Mouse (Mus musculus) cortical plate, adult 2 months (tissue): ENCODE results near the gene Hexim2.

Source experiments
- CTCF ChIP-seq: fragments of 200-500 bp; IDR thresholded peaks from 2 replicates; pipeline ENCODE4 v1.5.1; 2011; ENCODE audit warnings: mild to moderate bottlenecking, control low read depth, low read length; ENCODE audit not compliant: insufficient read depth; ENCODE audit errors: extremely low read depth
- POLR2A ChIP-seq: fragments of 200-500 bp; IDR thresholded peaks from 2 replicates; pipeline ENCODE4 v1.6.1; 2011; ENCODE audit warnings: mild to moderate bottlenecking, low read length, control low read depth; ENCODE audit not compliant: insufficient read depth; ENCODE audit errors: extremely low read depth

DNA sequence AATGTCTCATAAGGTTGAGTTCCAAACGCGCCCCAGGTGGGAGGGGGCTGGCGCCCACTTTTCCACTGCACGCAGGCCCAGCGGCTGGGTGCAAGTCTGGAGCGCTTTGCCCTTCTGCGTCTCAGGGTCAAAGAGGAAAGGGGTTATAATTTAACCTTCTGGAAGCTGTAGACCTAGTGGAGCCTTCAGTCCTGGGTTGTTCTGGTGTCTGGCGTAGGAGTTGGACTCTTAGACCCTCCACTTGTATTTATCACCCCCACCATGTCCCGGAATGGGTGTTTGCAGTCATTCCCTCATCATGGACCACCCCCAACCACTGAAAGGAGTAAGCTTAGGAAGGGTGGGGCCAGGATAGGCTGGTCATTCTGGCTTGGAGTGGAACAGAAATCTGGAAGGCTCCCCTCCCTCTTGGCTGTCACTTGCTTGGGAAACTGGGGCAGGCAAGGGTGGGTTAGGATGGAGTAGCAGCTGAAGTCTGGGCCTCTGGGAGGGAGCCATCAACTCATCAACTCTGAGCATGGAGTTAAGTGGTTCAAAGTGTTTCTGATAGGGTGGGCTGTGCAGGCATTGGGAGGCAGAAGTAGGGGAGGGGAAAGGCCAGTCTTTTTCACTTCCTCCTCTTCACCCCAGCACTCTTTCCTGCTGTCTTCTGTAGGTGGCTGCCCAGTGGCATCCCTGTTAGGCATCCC is 39.6 kb downstream of the Hexim2 start:
- no peak for TF ChIP-seq CTCF
- TF ChIP-seq POLR2A = no peak
